Mouse (Mus musculus): Measurements from ENCODE around the gene Olfr549.
A peak's percentile ranks its signal among the peaks of the same experiment; 100 is the strongest.

Gene Olfr549

GRCm38 (mm10) chr7:102549570-102549969 is at the start of gene Olfr549:
Gene Olfr549, plus strand, starts transcription at chr7:102549870.
- no peak for DNase-seq (ENCODE audit: low read depth, low spot score)

GRCm38 (mm10) chr7:102501986-102502385 is 47.7 kb upstream of the Olfr549 start:
- no peak for DNase-seq (ENCODE audit: low read depth, low spot score)

- DNase-seq (ENCODE audit: low read depth, low spot score), result peak; percentile 66
Measured at GRCm38 (mm10) chr7:102506848-102507247, 42.8 kb upstream of the Olfr549 start.

GRCm38 (mm10) chr7:102508066-102508465 is 41.6 kb upstream of the Olfr549 start:
- DNase-seq (ENCODE audit: low read depth, low spot score), result no peak

GRCm38 (mm10) chr7:102508666-102509065 is 41.0 kb upstream of the Olfr549 start:
- DNase-seq (ENCODE audit: low read depth, low spot score), result no peak

GRCm38 (mm10) chr7:102509726-102510125 is 39.9 kb upstream of the Olfr549 start:
- no peak for DNase-seq (ENCODE audit: low read depth, low spot score)

GRCm38 (mm10) chr7:102511927-102512326 is 37.7 kb upstream of the Olfr549 start:
- DNase-seq (ENCODE audit: low read depth, low spot score), result no peak

- DNase-seq (ENCODE audit: low read depth, low spot score), result peak; percentile 79
Measured at GRCm38 (mm10) chr7:102512814-102513435, 36.7 kb upstream of the Olfr549 start.

GRCm38 (mm10) chr7:102514144-102514543 is 35.5 kb upstream of the Olfr549 start:
- DNase-seq (ENCODE audit: low read depth, low spot score), result no peak

- DNase-seq (ENCODE audit: low read depth, low spot score), result no peak
Measured at GRCm38 (mm10) chr7:102516261-102517050, 33.2 kb upstream of the Olfr549 start.

GRCm38 (mm10) chr7:102517051-102517335 is 32.7 kb upstream of the Olfr549 start:
- no peak for DNase-seq (ENCODE audit: low read depth, low spot score)

- DNase-seq (ENCODE audit: low read depth, low spot score), result peak; percentile 52
Measured at GRCm38 (mm10) chr7:102529052-102529451, 20.6 kb upstream of the Olfr549 start.

GRCm38 (mm10) chr7:102534449-102534848 is 15.2 kb upstream of the Olfr549 start, which contains the start of gene Olfr547:
Gene Olfr547, plus strand, starts transcription at chr7:102534749.
- DNase-seq (ENCODE audit: low read depth, low spot score), result no peak

- DNase-seq (ENCODE audit: low read depth, low spot score), result no peak
Measured at GRCm38 (mm10) chr7:102540596-102540995, 9.1 kb upstream of the Olfr549 start, which contains the start of gene Olfr548-ps1. Gene Olfr548-ps1, plus strand, starts transcription at chr7:102540896.

- DNase-seq (ENCODE audit: low read depth, low spot score), result no peak
Measured at GRCm38 (mm10) chr7:102541251-102541650, 8.4 kb upstream of the Olfr549 start.

GRCm38 (mm10) chr7:102553279-102553678 is 3.6 kb downstream of the Olfr549 start:
- no peak for DNase-seq (ENCODE audit: low read depth, low spot score)

- DNase-seq (ENCODE audit: low read depth, low spot score), result peak; percentile 91
Measured at GRCm38 (mm10) chr7:102564999-102565997, 15.6 kb downstream of the Olfr549 start, which contains the start of gene Trim21. Gene Trim21, minus strand, starts transcription at chr7:102565486.

- DNase-seq (ENCODE audit: low read depth, low spot score), result no peak
Measured at GRCm38 (mm10) chr7:102566219-102566618, 16.5 kb downstream of the Olfr549 start.

- no peak for DNase-seq (ENCODE audit: low read depth, low spot score)
Measured at GRCm38 (mm10) chr7:102571142-102571541, 21.5 kb downstream of the Olfr549 start, which contains the start of gene Olfr550. Gene Olfr550, plus strand, starts transcription at chr7:102571442.

GRCm38 (mm10) chr7:102573174-102573830 is 23.6 kb downstream of the Olfr549 start:
- DNase-seq (ENCODE audit: low read depth, low spot score), result no peak

GRCm38 (mm10) chr7:102575998-102576397 is 26.3 kb downstream of the Olfr549 start:
- no peak for DNase-seq (ENCODE audit: low read depth, low spot score)

Measured in CD4-positive helper T cell, adult 2 months (primary cell).